Mouse (Mus musculus) myocyte (in vitro differentiated cells): ENCODE data around the gene Gm20388. TPM values are rescaled to one million over a fixed set of nuclear protein-coding genes. Genes with fewer than 3 reads are reported as not detected.

ENCODE experiments used
- H3K27me3 ChIP-seq: one replicate; pipeline ENCODE4 v1.6.1; 2011; ENCODE audit not compliant: control insufficient read depth, insufficient read depth, insufficient read length
- H3K36me3 ChIP-seq: one replicate; pipeline ENCODE4 v1.6.1; 2011; ENCODE audit not compliant: control insufficient read depth, insufficient read depth
- H3K4me2 ChIP-seq: one replicate; pipeline ENCODE4 v1.6.1; 2011; ENCODE audit warnings: low read depth, control low read depth
- H3K4me3 ChIP-seq: one replicate; pipeline ENCODE4 v1.5.1; 2011; ENCODE audit warnings: mild to moderate bottlenecking, control low read depth, moderate library complexity
- H3K79me2 ChIP-seq: one replicate; pipeline ENCODE4 v1.6.1; 2011; ENCODE audit not compliant: control insufficient read depth, insufficient read depth
- H3ac ChIP-seq: one replicate; pipeline ENCODE4 v1.6.1; 2011; ENCODE audit not compliant: control insufficient read depth, insufficient read length
- CEBPB ChIP-seq: IDR thresholded peaks from 2 replicates; pipeline ENCODE4 v1.6.1; 2011; ENCODE audit warnings: mild to moderate bottlenecking, moderate library complexity; ENCODE audit not compliant: poor library complexity, insufficient read depth, severe bottlenecking
- E2F4 ChIP-seq: IDR thresholded peaks from one replicate; pipeline ENCODE4 v1.6.1; 2011; ENCODE audit warnings: mild to moderate bottlenecking, control low read depth, moderate library complexity; ENCODE audit not compliant: insufficient read depth
- MAX ChIP-seq: IDR thresholded peaks from one replicate; pipeline ENCODE4 v1.6.1; 2011; ENCODE audit warnings: low read depth, mild to moderate bottlenecking, control low read depth
- MYOD1 ChIP-seq, 3 experiments: IDR thresholded peaks; one replicate each; pipeline ENCODE4 v1.6.1; 2011; ENCODE audit warnings: control low read depth in 2 of 3, low read depth in 2 of 3, mild to moderate bottlenecking in 2 of 3, moderate library complexity in 1 of 3; ENCODE audit not compliant: insufficient read length in 2 of 3, control insufficient read depth in 1 of 3
- MYOG ChIP-seq, 3 experiments: IDR thresholded peaks; one replicate each; pipeline ENCODE4 v1.6.1; 2011; ENCODE audit warnings: control low read depth in 2 of 3, low read depth in 2 of 3, mild to moderate bottlenecking in 2 of 3; ENCODE audit not compliant: insufficient read length in 2 of 3, control insufficient read depth in 1 of 3, insufficient read depth in 1 of 3
- POLR2A ChIP-seq: IDR thresholded peaks from one replicate; pipeline ENCODE4 v1.6.1; 2011; ENCODE audit warnings: low read depth, mild to moderate bottlenecking, control low read depth, moderate library complexity; ENCODE audit not compliant: insufficient read length
- POLR2AphosphoS2 ChIP-seq: IDR thresholded peaks from one replicate; pipeline ENCODE4 v1.6.1; 2011; ENCODE audit warnings: low read depth, control low read depth; ENCODE audit not compliant: insufficient read length
- REST ChIP-seq: IDR thresholded peaks from one replicate; pipeline ENCODE4 v1.6.1; 2011; ENCODE audit warnings: mild to moderate bottlenecking, control low read depth, moderate library complexity; ENCODE audit not compliant: insufficient read depth, insufficient read length
- SRF ChIP-seq: IDR thresholded peaks from one replicate; pipeline ENCODE4 v1.6.1; 2011; ENCODE audit warnings: low read depth; ENCODE audit not compliant: control insufficient read depth, insufficient read length
- TCF12 ChIP-seq: IDR thresholded peaks from one replicate; pipeline ENCODE4 v1.6.1; 2011; ENCODE audit warnings: mild to moderate bottlenecking, control low read depth; ENCODE audit not compliant: poor library complexity, insufficient read depth, severe bottlenecking
- TCF3 ChIP-seq: IDR thresholded peaks from one replicate; pipeline ENCODE4 v1.6.1; 2011; ENCODE audit warnings: low read depth, control low read depth; ENCODE audit not compliant: insufficient read length
- USF1 ChIP-seq: IDR thresholded peaks from one replicate; pipeline ENCODE4 v1.6.1; 2011; ENCODE audit warnings: low read depth, mild to moderate bottlenecking, control low read depth, moderate library complexity
- polyA plus RNA-seq: library from polyadenylated mRNA; unstranded; fragments of >200 nt; fragmentation: generic; extraction: Trizol; gene quantifications from one replicate; pipeline ENCODE4 v1.2.1, GENCODE M21; 2012; ENCODE audit warnings: missing spikeins

Gm20388 gene
- polyA plus RNA-seq, 1 experiment: 15.3 TPM

- Histone ChIP-seq H3K4me2 (no peak overlapping the region), H3K27me3 (no peaks in the 10 kb centered on the region), H3K4me3 (no peak overlapping the region), H3ac (no peak overlapping the region), H3K36me3 (no peaks in the 10 kb centered on the region), H3K79me2 (no peaks in the 10 kb centered on the region)
- TF ChIP-seq POLR2AphosphoS2: no peak
- no peak for TF ChIP-seq TCF3
- no peak for TF ChIP-seq REST
- TF ChIP-seq MAX: no peak
- no peak for TF ChIP-seq E2F4
- TF ChIP-seq POLR2A: no peak
- no peak for TF ChIP-seq SRF
- TF ChIP-seq CEBPB: no peak
- no peak for TF ChIP-seq USF1
- TF ChIP-seq TCF12: no peak
- TF ChIP-seq MYOD1 (IDR thresholded peaks at IDR 0.05; ENCODE audit: control insufficient read depth in 1 of 3, insufficient read length in 2 of 3, low read depth in 2 of 3): no peak
- TF ChIP-seq MYOG (IDR thresholded peaks at IDR 0.05; ENCODE audit: control insufficient read depth in 1 of 3, insufficient read depth in 1 of 3, insufficient read length in 2 of 3, low read depth in 2 of 3): no peak
Measured at GRCm38 (mm10) chr8:123340071-123340470, 3429.4 kb downstream of the Gm20388 start.

- Histone ChIP-seq H3K4me3 (no peak overlapping the region), H3K79me2 (no peaks in the 10 kb centered on the region), H3K4me2 (no peak overlapping the region), H3K36me3 (no peaks in the 10 kb centered on the region), H3ac (no peak overlapping the region), H3K27me3 (no peaks in the 10 kb centered on the region)
- TF ChIP-seq REST (no peak), SRF (no peak), POLR2AphosphoS2 (no peak), CEBPB (no peak), POLR2A (no peak)
Measured at GRCm38 (mm10) chr8:123341040-123342015, 3430.7 kb downstream of the Gm20388 start.

GRCm38 (mm10) chr8:123342253-123342652 lies 3431.6 kb downstream of the Gm20388 start:
- Histone ChIP-seq H3K4me2 (no peak overlapping the region), H3K79me2 (no peaks in the 10 kb centered on the region), H3ac (no peak overlapping the region), H3K4me3 (no peak overlapping the region), H3K36me3 (no peaks in the 10 kb centered on the region), H3K27me3 (no peaks in the 10 kb centered on the region)
- TF ChIP-seq TCF12: no peak
- TF ChIP-seq MAX: no peak
- no peak for TF ChIP-seq MYOD1 (IDR thresholded peaks at IDR 0.05; ENCODE audit: control insufficient read depth in 1 of 3, insufficient read length in 2 of 3, low read depth in 2 of 3)
- TF ChIP-seq CEBPB: no peak
- no peak for TF ChIP-seq POLR2A
- no peak for TF ChIP-seq SRF
- TF ChIP-seq USF1: no peak
- no peak for TF ChIP-seq POLR2AphosphoS2
- no peak for TF ChIP-seq TCF3
- no peak for TF ChIP-seq E2F4
- no peak for TF ChIP-seq MYOG (IDR thresholded peaks at IDR 0.05; ENCODE audit: control insufficient read depth in 1 of 3, insufficient read depth in 1 of 3, insufficient read length in 2 of 3, low read depth in 2 of 3)
- no peak for TF ChIP-seq REST

GRCm38 (mm10) chr8:123342911-123343310 lies 3432.3 kb downstream of the Gm20388 start:
- no peaks in the 10 kb centered on the region for H3K27me3 ChIP-seq
- H3K79me2 ChIP-seq: no peaks in the 10 kb centered on the region
- no peak overlapping the region for H3ac ChIP-seq
- no peak overlapping the region for H3K4me2 ChIP-seq
- H3K36me3 ChIP-seq: no peaks in the 10 kb centered on the region
- TF ChIP-seq E2F4 (no peak), POLR2A (no peak), MYOG (IDR thresholded peaks at IDR 0.05; ENCODE audit: control insufficient read depth in 1 of 3, insufficient read depth in 1 of 3, insufficient read length in 2 of 3, low read depth in 2 of 3) (no peak), USF1 (no peak), REST (no peak), MAX (no peak), SRF (no peak), TCF3 (no peak), MYOD1 (IDR thresholded peaks at IDR 0.05; ENCODE audit: control insufficient read depth in 1 of 3, insufficient read length in 2 of 3, low read depth in 2 of 3) (no peak), CEBPB (no peak), POLR2AphosphoS2 (no peak), TCF12 (no peak)
- H3K4me3 ChIP-seq: no peak overlapping the region
